ENCODE assay signal across 28 mouse cellular contexts in the genomic region with DNA sequence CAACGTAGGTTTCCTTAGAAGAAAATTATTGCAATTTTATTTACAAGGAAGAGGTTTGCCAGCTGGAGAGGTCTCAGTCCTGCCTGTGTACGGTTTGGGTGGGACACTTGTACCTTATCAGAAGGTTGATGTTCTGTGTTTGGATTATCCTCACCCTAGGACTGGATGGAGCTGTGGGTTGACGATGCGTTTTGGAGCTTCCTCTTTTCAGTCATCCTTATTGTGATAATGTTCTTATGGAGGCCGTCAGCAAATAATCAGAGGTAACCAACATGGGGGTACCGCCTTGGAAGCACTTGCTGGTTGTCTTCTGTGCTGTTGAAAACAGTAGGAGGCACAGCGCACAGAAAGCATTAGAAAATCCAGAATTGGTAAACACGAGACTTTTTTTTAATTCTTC. TPM values are rescaled to one million over a fixed set of nuclear protein-coding genes. Genes with fewer than 3 reads are reported as not detected.
"Had no signal": no experiment of that assay in that cellular context is flagged by ENCODE, and none has a peak within 500 bp of the region (broad histone marks: within the 10 kb centered on the region; RNA-seq: fewer than 3 reads in every experiment).

No protein-coding gene starts in this region.

- H3K9ac ChIP-seq: embryonic facial prominence, embryonic 12.5 days; embryonic facial prominence, embryonic 13.5 days; embryonic facial prominence, embryonic 15.5 days; forebrain, embryonic 12.5 days; forebrain, embryonic 13.5 days; forebrain, embryonic 15.5 days; forebrain, postnatal 0 days had no signal

- ATAC-seq: forebrain, embryonic 13.5 days; forebrain, embryonic 14.5 days; forebrain, embryonic 15.5 days; forebrain, embryonic 16.5 days; forebrain, postnatal 0 days had no signal

- H3K4me1 ChIP-seq: embryonic facial prominence, embryonic 10.5 days; embryonic facial prominence, embryonic 12.5 days; embryonic facial prominence, embryonic 13.5 days; embryonic facial prominence, embryonic 15.5 days; forebrain, embryonic 10.5 days; forebrain, embryonic 12.5 days; forebrain, embryonic 13.5 days; forebrain, embryonic 15.5 days had no signal

- H3K9me3 ChIP-seq: embryonic facial prominence, embryonic 10.5 days; embryonic facial prominence, embryonic 12.5 days; embryonic facial prominence, embryonic 13.5 days; embryonic facial prominence, embryonic 15.5 days; forebrain, embryonic 10.5 days; forebrain, embryonic 12.5 days; forebrain, embryonic 13.5 days; forebrain, embryonic 15.5 days had no signal

- H3K4me3 ChIP-seq: embryonic facial prominence, embryonic 10.5 days; embryonic facial prominence, embryonic 12.5 days; embryonic facial prominence, embryonic 13.5 days; embryonic facial prominence, embryonic 15.5 days; erythroblast, embryonic 14.5 days; forebrain, embryonic 10.5 days; forebrain, embryonic 12.5 days; forebrain, embryonic 13.5 days; forebrain, embryonic 15.5 days; gastrocnemius, adult 2 months; heart, adult 2 months had no signal

- H3K27ac ChIP-seq: embryonic facial prominence, embryonic 10.5 days; embryonic facial prominence, embryonic 12.5 days; embryonic facial prominence, embryonic 13.5 days; embryonic facial prominence, embryonic 15.5 days; forebrain, embryonic 10.5 days; forebrain, embryonic 12.5 days; forebrain, embryonic 13.5 days; forebrain, embryonic 15.5 days; gastrocnemius, adult 2 months; heart, adult 2 months had no signal

- H3K4me2 ChIP-seq: embryonic facial prominence, embryonic 12.5 days; embryonic facial prominence, embryonic 13.5 days; embryonic facial prominence, embryonic 15.5 days; forebrain, embryonic 12.5 days; forebrain, embryonic 13.5 days; forebrain, embryonic 15.5 days had no signal

- H3K27me3 ChIP-seq: embryonic facial prominence, embryonic 12.5 days; embryonic facial prominence, embryonic 13.5 days; embryonic facial prominence, embryonic 15.5 days; forebrain, embryonic 12.5 days; forebrain, embryonic 13.5 days; forebrain, embryonic 15.5 days had no signal

- DNase-seq: cerebellum, adult 9-10 months; cerebellum, adult 9-11 months; cerebellum, postnatal 10 days; cerebellum, postnatal 14 days; cerebellum, postnatal 25 days; cerebellum, postnatal 36 days; embryo, embryonic 11 days; forebrain, postnatal 0 days; gastrocnemius, adult 2 months; gastrocnemius, postnatal 10 days; gastrocnemius, postnatal 14 days; gastrocnemius, postnatal 25 days; gastrocnemius, postnatal 36 days; heart, adult 18-20 months; heart, adult 2 months had no signal

RNA-seq across cellular contexts. Expression of a gene that starts 20.3 kb away (rescaled TPM):
- total RNA-seq: common myeloid progenitor, adult 5-6 weeks; granulocyte monocyte progenitor cell, adult 5-6 weeks had no signal
- polyA plus RNA-seq: erythroblast, embryonic 14.5 days had no signal
